Mouse (Mus musculus): ENCODE measurements at regions not wholly inside any gene's neighbourhood (a gene's known extent, or its start where the extent isn't known, plus 50 kb on each side); places are given as distances from the start of the nearest gene placed in this dataset.
"Not testable (repeated sequence)": the region's sequence is repeated elsewhere in the genome, so short reads cannot be mapped to it uniquely, and the experiment has no call there.

- not testable (repeated sequence) for TF ChIP-seq POLR2A, CTCF (IDR thresholded peaks at IDR 0.05; ENCODE audit: insufficient read depth, low read depth, low read length)
Measured at GRCm38 (mm10) chr2:160583034-160583433, 62.7 kb upstream of the Top1 start.

Data from olfactory bulb, adult 2 months (tissue).